Mouse (Mus musculus): Measurements from ENCODE around the gene Eml3.
"Not testable (repeated sequence)": the region's sequence is repeated elsewhere in the genome, so short reads cannot be mapped to it uniquely, and the experiment has no call there.

The Eml3 gene

GRCm38 (mm10) chr19:8952241-8952640, 22.9 kb downstream of the Eml3 start:
- DNase-seq (ENCODE audit: low spot score in 2 of 2), result no peak

GRCm38 (mm10) chr19:8953135-8954039, 24.0 kb downstream of the Eml3 start, which contains the start of gene Tut1:
Gene Tut1 (plus strand): TSS chr19:8953847.
- DNase-seq (ENCODE audit: low spot score in 2 of 2), result peak; percentile 87 to 88

GRCm38 (mm10) chr19:8954171-8954570, 24.8 kb downstream of the Eml3 start:
- DNase-seq (ENCODE audit: low spot score in 2 of 2), result no peak

GRCm38 (mm10) chr19:8962256-8962655, 32.9 kb downstream of the Eml3 start:
- no peak for DNase-seq (ENCODE audit: low spot score in 2 of 2)

- peak in 1 of 2 experiments; percentile 5 for DNase-seq (ENCODE audit: low spot score in 2 of 2)
Measured at GRCm38 (mm10) chr19:8965075-8965474, 35.7 kb downstream of the Eml3 start.

GRCm38 (mm10) chr19:8965771-8966170, 36.4 kb downstream of the Eml3 start:
- DNase-seq (ENCODE audit: low spot score in 2 of 2), result peak in 1 of 2 experiments; percentile 10

GRCm38 (mm10) chr19:8966198-8966589, 36.8 kb downstream of the Eml3 start:
- no peak for DNase-seq (ENCODE audit: low spot score in 2 of 2)

GRCm38 (mm10) chr19:8966590-8967372, 37.4 kb downstream of the Eml3 start, which contains the start of gene Eef1g:
Gene Eef1g (plus strand): TSS chr19:8967041.
- DNase-seq (ENCODE audit: low spot score in 2 of 2), result peak; percentile 90 to 99

GRCm38 (mm10) chr19:8967373-8967743, 38.0 kb downstream of the Eml3 start:
- no peak for DNase-seq (ENCODE audit: low spot score in 2 of 2)

- DNase-seq (ENCODE audit: low spot score in 2 of 2), result peak in 1 of 2 experiments; percentile 5
Measured at GRCm38 (mm10) chr19:8967893-8968292, 38.5 kb downstream of the Eml3 start.

- not testable (repeated sequence) for DNase-seq (ENCODE audit: low spot score in 2 of 2)
Measured at GRCm38 (mm10) chr19:8972491-8972890, 43.1 kb downstream of the Eml3 start.

- no peak for DNase-seq (ENCODE audit: low spot score in 2 of 2)
Measured at GRCm38 (mm10) chr19:8974638-8975037, 45.3 kb downstream of the Eml3 start.

GRCm38 (mm10) chr19:8975491-8975890, 46.1 kb downstream of the Eml3 start:
- DNase-seq (ENCODE audit: low spot score in 2 of 2), result no peak

- DNase-seq (ENCODE audit: low spot score in 2 of 2), result peak; percentile 22 to 63
Measured at GRCm38 (mm10) chr19:8976535-8976934, 47.2 kb downstream of the Eml3 start.

- peak in 1 of 2 experiments; percentile 53 for DNase-seq (ENCODE audit: low spot score in 2 of 2)
Measured at GRCm38 (mm10) chr19:8980771-8981170, 51.4 kb downstream of the Eml3 start.

- DNase-seq (ENCODE audit: low spot score in 2 of 2), result no peak
Measured at GRCm38 (mm10) chr19:8981450-8982168, 52.3 kb downstream of the Eml3 start.

- no peak for DNase-seq (ENCODE audit: low spot score in 2 of 2)
Measured at GRCm38 (mm10) chr19:8982303-8983149, 53.2 kb downstream of the Eml3 start.

- no peak for DNase-seq (ENCODE audit: low spot score in 2 of 2)
Measured at GRCm38 (mm10) chr19:8983150-8983650, 53.8 kb downstream of the Eml3 start.

- DNase-seq (ENCODE audit: low spot score in 2 of 2), result peak in 1 of 2 experiments; percentile 70
Measured at GRCm38 (mm10) chr19:8984255-8984868, 55.0 kb downstream of the Eml3 start.

GRCm38 (mm10) chr19:8985891-8986290, 56.5 kb downstream of the Eml3 start:
- no peak for DNase-seq (ENCODE audit: low spot score in 2 of 2)
